Mouse (Mus musculus): Measurements from ENCODE around the gene H2afb3.
"Not testable (repeated sequence)": the region's sequence is repeated elsewhere in the genome, so short reads cannot be mapped to it uniquely, and the experiment has no call there.

Gene H2afb3

DNA sequence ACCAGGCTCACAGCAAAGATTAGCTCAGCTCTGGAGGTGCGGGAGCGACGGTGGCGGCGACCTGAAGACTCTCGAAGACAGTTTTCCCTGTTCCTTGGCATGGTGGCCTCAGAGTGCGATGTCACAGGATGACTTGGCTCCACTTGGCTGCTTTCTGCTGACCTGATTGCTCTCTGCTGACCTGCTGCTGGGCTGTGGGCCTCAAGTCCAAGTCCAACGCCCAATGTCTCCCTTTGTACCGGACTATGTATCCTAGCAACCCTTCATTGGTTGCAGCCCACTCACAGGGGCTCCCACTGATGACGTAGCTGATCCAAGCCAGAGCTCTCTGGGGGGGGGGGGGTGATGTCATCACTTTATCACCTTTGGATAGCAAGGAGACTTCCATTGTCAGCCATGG is at the start of gene H2afb3:
H2afb3 (minus strand) TSS at position 101 of the 400 bp plus-strand sequence.
- DNase-seq (ENCODE audit: low read depth): not testable (repeated sequence)

DNA sequence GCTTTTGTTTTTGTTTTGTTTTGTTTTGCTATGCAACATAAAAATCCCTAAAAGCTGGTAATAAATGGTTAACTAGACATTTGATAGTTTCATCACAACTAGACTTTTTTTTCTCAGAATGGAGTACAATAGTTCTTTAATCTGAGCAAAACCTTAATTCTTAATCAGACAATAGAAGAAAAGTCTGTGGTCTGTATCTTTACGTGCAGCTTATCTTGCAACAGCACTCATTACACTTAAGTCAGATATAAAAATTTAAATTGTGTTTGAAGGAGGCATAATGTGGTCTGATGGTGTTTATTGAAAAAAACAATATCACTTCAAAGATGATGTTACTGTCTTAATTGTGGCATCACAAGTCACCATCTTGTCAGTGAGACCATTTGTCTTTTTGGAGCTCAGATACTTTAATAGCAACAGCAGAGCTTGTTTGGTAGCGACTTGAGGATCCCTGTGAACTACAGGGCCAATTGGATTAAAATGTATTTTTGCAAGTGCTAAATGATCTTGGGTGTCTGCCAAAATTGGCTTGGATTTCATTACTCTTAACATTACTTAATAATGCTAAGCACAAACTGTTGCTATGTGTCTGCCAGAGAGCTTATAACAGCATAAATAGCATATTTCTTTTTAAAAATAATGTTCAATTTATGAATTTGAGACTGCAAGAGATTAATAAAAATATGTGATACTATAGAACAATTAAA is 11.3 kb downstream of the H2afb3 start:
- DNase-seq (ENCODE audit: low read depth): no peak

DNA sequence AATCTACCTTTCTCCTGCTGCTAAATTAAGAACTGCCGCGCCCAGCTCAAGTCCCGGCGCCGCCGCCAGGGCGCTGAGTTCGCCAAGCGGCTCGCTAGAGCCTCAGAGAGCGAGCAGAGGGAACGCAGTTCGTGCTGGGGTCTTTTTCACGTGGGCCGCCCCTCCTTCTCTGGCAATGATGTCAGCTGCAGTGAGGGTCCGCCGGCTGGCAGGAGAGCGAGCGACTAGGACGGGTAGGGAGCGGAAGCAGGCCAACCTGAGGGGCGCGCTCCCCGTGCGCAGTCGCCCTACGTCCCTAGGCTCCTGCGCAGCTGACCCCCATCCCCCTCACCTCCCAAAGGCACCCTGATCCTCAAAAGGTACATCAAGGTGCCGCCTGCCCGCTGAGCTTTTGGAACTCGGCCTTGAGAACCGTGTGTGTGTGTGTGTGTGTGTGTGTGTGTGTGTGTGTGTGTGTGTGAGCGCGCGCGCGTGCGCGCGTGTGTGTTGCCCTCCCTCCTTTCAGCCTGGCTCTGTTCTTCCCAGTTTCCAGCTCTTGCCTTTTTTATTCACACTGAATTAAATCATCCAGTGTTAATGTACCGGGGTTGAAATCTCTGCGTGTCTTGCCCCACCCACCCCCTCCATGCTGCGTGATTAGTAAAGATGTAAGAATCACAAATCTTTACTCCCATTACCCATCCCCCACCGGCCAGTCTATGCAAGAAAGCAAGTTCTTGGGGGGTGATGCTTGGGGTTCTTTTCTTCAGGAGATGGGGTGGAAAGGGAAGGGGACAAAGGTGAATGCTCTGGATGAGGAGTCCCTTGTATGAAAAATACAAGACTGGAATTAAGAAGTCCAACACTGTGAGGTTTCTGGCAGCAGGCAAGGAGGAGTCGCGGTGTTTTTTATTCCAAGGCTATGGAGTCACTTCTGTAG is 19.8 kb downstream of the H2afb3 start:
- DNase-seq (ENCODE audit: low read depth): no peak

DNA sequence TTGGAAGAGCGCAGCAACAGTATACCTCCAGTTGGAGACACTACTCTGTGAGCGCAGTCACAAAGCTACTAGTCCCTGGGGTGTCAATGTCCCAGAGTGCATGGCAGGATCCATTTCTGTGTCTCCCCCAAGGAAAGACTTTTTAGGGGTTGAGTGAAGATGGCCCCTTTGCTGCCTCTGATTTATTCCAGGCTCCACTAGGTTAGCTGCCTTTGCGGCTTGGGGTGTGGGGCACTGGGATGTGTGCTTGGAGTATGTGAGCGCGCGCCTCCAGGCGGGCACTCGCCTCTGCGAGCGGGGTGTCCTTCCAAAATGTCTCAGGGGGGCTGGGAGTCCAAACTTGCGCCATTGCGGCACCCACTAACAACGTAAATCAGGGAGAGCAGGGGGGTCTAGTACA is 21.2 kb downstream of the H2afb3 start:
- DNase-seq (ENCODE audit: low read depth): no peak

DNA sequence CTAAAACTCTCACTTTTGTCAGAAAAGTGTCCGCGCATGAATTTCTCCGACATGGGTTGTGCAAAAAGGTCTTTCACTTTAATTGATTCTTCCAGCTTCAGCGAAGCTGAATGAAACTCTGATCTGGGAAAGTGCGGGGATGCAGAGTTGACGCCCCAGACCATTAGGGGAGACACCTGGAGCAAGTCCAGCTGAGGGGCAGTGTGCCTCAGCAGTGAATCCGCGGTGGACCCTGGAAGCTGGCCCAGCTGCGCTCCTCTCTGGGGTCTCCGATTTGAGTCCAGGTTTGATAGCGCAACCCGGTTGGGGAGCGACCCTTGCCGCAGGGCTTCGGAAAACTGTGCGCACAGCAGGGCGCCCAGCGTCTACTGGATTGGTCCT is 22.0 kb downstream of the H2afb3 start:
- DNase-seq (ENCODE audit: low read depth): no peak

DNA sequence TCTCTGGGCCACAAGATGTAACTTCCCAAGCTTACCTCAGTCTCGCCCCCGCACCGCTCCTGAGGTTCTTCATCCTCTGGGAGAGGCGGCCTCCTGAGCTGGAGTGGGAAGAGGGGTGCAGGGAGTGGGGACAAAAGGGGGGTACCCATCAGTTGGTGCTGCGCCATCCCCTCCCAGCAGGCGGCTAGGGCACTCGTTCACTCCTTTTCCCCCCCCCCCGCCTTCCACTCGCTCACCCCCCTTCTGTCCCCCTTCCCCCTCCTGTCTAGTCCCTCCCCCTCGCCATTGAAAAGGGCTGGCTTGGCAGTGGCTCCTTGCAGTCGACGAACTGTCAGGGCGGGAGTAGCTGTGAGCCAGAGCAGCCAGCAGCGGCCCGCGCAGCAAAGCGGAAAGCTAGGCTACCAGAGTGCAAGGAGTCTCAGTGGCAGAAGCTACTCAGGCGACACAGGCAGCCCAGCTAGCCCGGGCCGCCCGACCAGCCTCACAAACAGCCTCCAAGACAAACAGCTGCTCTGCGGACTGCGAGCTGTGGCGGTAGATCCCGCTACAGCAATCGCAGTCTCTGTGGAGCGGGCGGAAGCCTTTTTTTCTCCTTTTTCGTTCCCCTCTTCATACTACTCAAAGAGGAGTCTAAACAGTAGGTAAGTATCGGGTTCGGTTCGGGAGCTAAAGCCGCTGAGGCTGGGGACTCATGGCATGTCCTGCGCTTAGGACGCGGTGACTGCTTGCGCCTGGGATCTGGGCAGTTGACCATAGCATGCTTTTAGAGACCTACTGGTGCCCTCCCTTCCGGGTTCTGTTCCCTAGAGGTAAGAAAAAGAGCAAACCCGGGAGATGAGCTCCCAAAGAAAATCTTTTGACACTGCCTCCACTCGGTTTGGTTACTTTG is 22.6 kb downstream of the H2afb3 start, which contains the start of gene Pcdh11x:
Pcdh11x (plus strand) TSS at position 249 of the 889 bp plus-strand sequence.
- no peak for DNase-seq (ENCODE audit: low read depth)

DNA sequence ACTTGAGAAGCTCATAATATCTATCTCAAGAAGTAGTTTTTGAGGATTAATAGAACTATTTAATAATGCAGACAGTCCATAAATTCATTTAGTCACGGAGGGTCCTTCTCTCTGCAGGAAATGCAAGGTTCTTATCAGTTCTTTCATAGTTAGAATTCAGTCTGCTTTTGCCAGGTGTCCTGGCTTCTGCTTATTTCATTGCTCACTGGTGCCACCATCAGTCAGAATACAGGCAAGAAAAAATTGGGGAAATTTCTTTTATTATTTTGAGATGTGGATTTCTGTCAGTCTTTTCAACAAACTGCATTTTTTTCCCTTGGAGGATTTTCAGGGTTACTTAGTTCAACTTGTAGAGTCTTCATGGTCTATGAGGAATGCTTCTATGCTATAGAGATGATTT is 25.4 kb downstream of the H2afb3 start:
- no peak for DNase-seq (ENCODE audit: low read depth)

DNA sequence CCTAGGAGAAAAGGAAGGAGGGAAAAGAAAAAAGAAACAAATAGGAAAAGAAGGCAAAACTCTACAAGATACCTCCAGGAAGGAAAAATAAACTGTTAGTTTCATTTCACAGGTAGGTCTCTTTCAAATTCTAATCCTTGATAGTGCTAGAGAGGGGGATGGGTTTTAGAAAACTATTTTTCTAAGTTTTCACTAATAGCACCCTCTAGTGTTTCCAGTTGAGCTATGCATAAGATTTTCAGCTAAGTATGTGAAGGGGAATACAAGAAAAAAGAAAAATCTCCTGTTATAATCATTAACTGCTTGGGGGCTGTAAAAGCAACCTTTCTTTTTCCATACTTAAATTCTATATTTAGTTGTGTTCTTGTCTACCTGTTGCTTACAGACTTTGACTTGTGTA is 27.4 kb downstream of the H2afb3 start:
- no peak for DNase-seq (ENCODE audit: low read depth)

All from induced T-regulatory cell, adult 2 months (primary cell).